Mouse (Mus musculus) CD4-positive, CD25-positive, alpha-beta regulatory T cell, adult 2 months (primary cell): ENCODE measurements around the gene Vmn1r35.
"Not testable (repeated sequence)": the region's sequence is repeated elsewhere in the genome, so short reads cannot be mapped to it uniquely, and the experiment has no call there.

Source experiments
- DNase-seq: peaks from one replicate; pipeline ENCODE4 v3.0.0-alpha.2; 2012; ENCODE audit warnings: low read depth, low spot score

Vmn1r35 gene

GRCm38 (mm10) chr6:66685806-66686205, at the start of gene Vmn1r35:
TSS of gene Vmn1r35 (minus strand) at chr6:66685906.
- no peak for DNase-seq

GRCm38 (mm10) chr6:66729082-66729481, 43.4 kb upstream of the Vmn1r35 start, which contains the start of gene Vmn1r37:
TSS of gene Vmn1r37 (plus strand) at chr6:66729382.
- DNase-seq, result not testable (repeated sequence)

GRCm38 (mm10) chr6:66719068-66719467, 33.4 kb upstream of the Vmn1r35 start, which contains the start of gene Vmn1r36:
TSS of gene Vmn1r36 (minus strand) at chr6:66719168.
- not testable (repeated sequence) for DNase-seq

- no peak for DNase-seq
Measured at GRCm38 (mm10) chr6:66713854-66714253, 28.1 kb upstream of the Vmn1r35 start.

- no peak for DNase-seq
Measured at GRCm38 (mm10) chr6:66708901-66709300, 23.2 kb upstream of the Vmn1r35 start.

GRCm38 (mm10) chr6:66643779-66644178, 41.9 kb downstream of the Vmn1r35 start, which contains the start of gene Vmn1r34:
TSS of gene Vmn1r34 (minus strand) at chr6:66643879.
- DNase-seq, result no peak
